Mouse (Mus musculus) hindbrain, embryonic 14.5 days (tissue): ENCODE measurements around the gene Gm3854. TPM values are rescaled to one million over a fixed set of nuclear protein-coding genes. Genes with fewer than 3 reads are reported as not detected.
"Not testable (repeated sequence)": the region's sequence is repeated elsewhere in the genome, so short reads cannot be mapped to it uniquely, and the experiment has no call there.

ENCODE experiments used
- ATAC-seq: fragments of 200-750 bp; cut with Nextera tagmentation; 2 replicates; pipeline ENCODE4 v1.8.0; 2017; ENCODE audit warnings: moderate number of reproducible peaks, mild to moderate bottlenecking, moderate TSS enrichment, moderate library complexity; ENCODE audit not compliant: low FRiP score
- DNase-seq: peaks from one replicate; pipeline ENCODE4 v3.0.0-alpha.2; 2015; ENCODE audit warnings: low spot score
- H3K27ac ChIP-seq: fragments of 300-500 bp; sonication (generic); 2 replicates; pipeline ENCODE4 v1.5.1; 2014; ENCODE audit warnings: mild to moderate bottlenecking, moderate library complexity
- H3K27me3 ChIP-seq: fragments of 300-500 bp; sonication (generic); 2 replicates; pipeline ENCODE4 v1.6.1; 2014; ENCODE audit warnings: mild to moderate bottlenecking, low read length, mixed read lengths; ENCODE audit not compliant: control insufficient read depth, insufficient read depth
- H3K36me3 ChIP-seq: fragments of 300-500 bp; sonication (generic); replicated peaks from 2 replicates; pipeline ENCODE4 v1.6.1; 2014; ENCODE audit not compliant: control insufficient read depth, insufficient read depth
- H3K4me1 ChIP-seq: fragments of 300-500 bp; sonication (generic); replicated peaks from 2 replicates; pipeline ENCODE4 v1.6.1; 2014; ENCODE audit warnings: antibody characterized with exemption, low read length, mixed read lengths; ENCODE audit not compliant: control insufficient read depth, insufficient read depth
- H3K4me2 ChIP-seq: fragments of 300-500 bp; sonication (generic); replicated peaks from 2 replicates; pipeline ENCODE4 v1.6.1; 2014; ENCODE audit warnings: mild to moderate bottlenecking, moderate library complexity
- H3K4me3 ChIP-seq: fragments of 300-500 bp; sonication (generic); replicated peaks from 2 replicates; pipeline ENCODE4 v1.5.1; 2014; ENCODE audit warnings: mild to moderate bottlenecking, low read length
- H3K9ac ChIP-seq: fragments of 300-500 bp; sonication (generic); 2 replicates; pipeline ENCODE4 v1.6.1; 2014
- H3K9me3 ChIP-seq: fragments of 300-500 bp; sonication (generic); 2 replicates; pipeline ENCODE4 v1.6.1; 2016; ENCODE audit warnings: low read length; ENCODE audit not compliant: control insufficient read depth
- WGBS: fragments of 180-500 bp; shearing (Covaris S2); extraction: QIAGEN DNeasy Blood & Tissue Kit; methylation state at CpG from one replicate; pipeline ENCODE4 v1.1.7; 2014; 5-methylcytosine and 5-hydroxymethylcytosine counted together
- polyA plus RNA-seq: library from polyadenylated mRNA; unstranded; fragments of >200 nt; fragmentation: Nextera tagmentation; extraction: Ambion mirVana; gene quantifications from 2 replicates; pipeline ENCODE4 v1.2.1, GENCODE M21; 2014

The Gm3854 gene
- polyA plus RNA-seq, 1 experiment from 2014 or later = 6.5 TPM

DNA sequence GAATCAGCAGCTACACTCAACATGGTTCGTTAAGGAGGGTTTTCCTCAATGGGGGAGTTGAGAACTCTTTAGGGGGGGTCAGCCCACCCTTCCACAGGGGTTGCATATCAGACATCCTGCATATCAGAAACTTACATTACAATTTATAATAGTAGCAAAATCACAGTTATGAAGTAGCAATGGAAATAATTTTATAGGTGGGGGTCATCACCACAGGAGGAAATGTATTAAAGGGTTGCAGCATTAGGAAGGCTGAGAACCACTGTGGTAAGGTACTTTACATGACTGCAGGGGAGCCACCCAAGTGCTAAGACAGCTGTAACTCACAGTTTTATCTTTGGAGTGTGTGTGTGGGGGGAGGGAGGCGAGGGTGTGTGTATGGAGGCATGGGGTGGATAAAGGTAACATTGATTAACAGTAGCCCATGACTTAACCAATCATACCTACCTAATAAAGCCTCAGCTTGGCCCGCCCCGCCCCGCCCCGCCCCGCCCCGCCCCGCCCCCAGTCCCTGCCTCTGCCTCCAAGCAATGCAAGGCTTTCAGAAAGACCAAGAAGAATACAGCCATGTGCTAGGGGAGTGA, 17.0 kb downstream of the Gm3854 start:
- no peak overlapping the region for H3K27ac ChIP-seq
- no peak overlapping the region for H3K4me2 ChIP-seq
- H3K27me3 ChIP-seq = no peaks in the 10 kb centered on the region
- no peaks in the 10 kb centered on the region for H3K36me3 ChIP-seq
- peaks cover 14% of the 10 kb centered on the region; the same call in 1 of the 2 replicates for H3K4me1 ChIP-seq
- H3K9ac ChIP-seq = no peak overlapping the region
- no peak overlapping the region for H3K4me3 ChIP-seq
- 21% methylated on average over 9 of the region's 9 CpGs for WGBS
- no peaks in the 10 kb centered on the region for H3K9me3 ChIP-seq
- DNase-seq (no peak), ATAC-seq (no peak)

DNA sequence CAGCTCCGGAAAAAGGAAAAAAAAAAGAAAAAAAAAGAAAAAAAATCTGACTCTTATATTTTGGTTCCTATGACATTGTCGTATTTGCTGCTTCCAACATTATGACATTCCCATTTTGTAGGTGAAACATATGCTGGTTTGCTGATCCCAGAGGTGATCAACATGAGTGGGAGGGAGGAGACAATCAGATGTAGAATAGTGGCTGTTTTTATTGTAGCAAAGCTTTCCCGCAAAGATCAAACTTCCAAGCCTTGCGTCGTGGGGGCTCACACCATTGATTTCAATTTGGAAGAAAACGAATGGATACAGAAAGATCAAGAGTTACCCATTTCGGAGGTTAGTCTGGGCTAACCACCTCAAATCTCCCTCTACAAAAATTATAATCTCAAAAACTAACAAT, 18.2 kb downstream of the Gm3854 start:
- H3K27me3 ChIP-seq = no peaks in the 10 kb centered on the region
- H3K27ac ChIP-seq = peak overlapping the region; percentile 96
- ATAC-seq (no peak), DNase-seq (no peak)
- H3K9ac ChIP-seq = peak overlapping the region; percentile 72
- H3K4me2 ChIP-seq = peak overlapping the region; percentile 65
- WGBS = 29% methylated on average over 7 of the region's 7 CpGs
- H3K36me3 ChIP-seq = no peaks in the 10 kb centered on the region
- peak overlapping the region; percentile 42 for H3K4me3 ChIP-seq
- peaks cover 14% of the 10 kb centered on the region; the same call in 1 of the 2 replicates for H3K4me1 ChIP-seq
- H3K9me3 ChIP-seq = no peaks in the 10 kb centered on the region

DNA sequence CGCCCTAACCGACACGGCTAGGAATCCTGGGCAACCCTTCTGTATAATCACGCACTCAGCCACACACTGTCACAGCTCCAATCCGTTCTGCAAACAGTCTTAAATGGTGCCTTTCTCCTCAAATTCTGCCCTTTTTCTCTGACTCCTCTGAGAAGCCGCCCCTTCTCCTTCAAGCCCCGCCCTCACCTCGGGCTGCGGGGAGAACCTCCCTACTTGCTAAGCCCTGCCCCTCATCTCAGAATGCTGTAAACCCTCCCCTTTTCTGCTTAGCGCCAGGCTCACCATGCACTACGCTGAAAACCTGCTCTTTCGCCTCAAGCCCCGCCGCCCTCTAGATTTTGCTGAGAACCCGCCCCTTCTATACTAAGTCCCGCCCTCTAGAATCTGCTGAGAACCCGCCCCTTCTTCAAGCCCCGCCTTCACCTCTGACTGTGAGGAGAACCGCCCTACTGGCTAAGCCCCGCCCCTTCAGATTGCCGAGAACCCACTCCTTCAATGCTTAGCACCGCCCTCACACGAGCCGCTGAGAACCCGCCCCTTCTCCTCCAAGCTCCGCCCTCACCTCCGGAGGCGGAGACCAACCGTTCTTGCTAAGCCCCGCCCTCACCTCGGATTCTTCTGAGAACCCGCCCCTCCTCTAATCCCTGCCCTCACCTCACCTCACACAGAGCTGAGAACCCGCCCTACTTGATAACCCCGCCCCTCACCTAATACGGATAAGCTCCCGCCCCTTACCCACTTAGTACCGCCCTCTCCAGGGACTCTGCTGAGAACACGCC, 18.9 kb downstream of the Gm3854 start:
- WGBS = under 1% methylated on average over 38 of the region's 38 CpGs
- no peaks in the 10 kb centered on the region for H3K9me3 ChIP-seq
- H3K36me3 ChIP-seq = no peaks in the 10 kb centered on the region
- H3K4me2 ChIP-seq = peak overlapping the region; percentile 65
- DNase-seq (peak; percentile 97), ATAC-seq (peak; percentile 93)
- H3K27ac ChIP-seq = peak overlapping the region; percentile 96
- H3K4me1 ChIP-seq = peaks cover 14% of the 10 kb centered on the region; the same call in 1 of the 2 replicates
- peak overlapping the region; percentile 72 for H3K9ac ChIP-seq
- H3K4me3 ChIP-seq = peak overlapping the region; percentile 42
- no peaks in the 10 kb centered on the region for H3K27me3 ChIP-seq

DNA sequence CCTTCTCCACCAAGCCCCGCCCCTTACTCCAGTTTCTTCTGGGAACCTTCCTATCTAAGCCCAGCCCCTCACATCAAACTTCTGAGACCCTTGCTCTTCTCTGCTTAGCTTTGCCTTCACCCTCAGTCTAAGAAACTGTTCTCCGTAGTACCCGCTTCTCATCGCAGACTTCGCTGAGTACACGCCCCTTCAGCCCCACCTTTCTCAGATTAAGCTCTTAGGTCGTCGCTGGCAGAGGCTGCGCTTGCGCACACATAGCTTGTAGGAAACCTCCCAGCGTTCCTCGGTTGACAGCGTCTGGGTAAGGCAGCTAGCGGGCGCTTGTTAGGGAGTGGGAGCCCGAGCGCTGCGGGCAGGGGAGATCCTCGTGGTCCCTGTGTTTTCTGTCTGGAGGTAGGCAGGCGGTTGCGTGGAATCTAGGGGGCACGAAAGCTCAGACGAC, 19.5 kb downstream of the Gm3854 start, which contains the start of gene Zfp78:
Gene Zfp78, plus strand, starts transcription at position 234 of the 442 bp plus-strand sequence.
- peak within 1 kb of the TSS; percentile 72 for H3K9ac ChIP-seq
- peak within 1 kb of the TSS; percentile 96 for H3K27ac ChIP-seq
- H3K4me1 ChIP-seq = peaks cover 14% of the 10 kb centered on the region; the same call in 1 of the 2 replicates
- no peaks in the 10 kb centered on the region for H3K36me3 ChIP-seq
- ATAC-seq = peak; percentile 85
- DNase-seq = peak; percentile 93
- peak within 1 kb of the TSS; percentile 65 for H3K4me2 ChIP-seq
- under 1% methylated on average over 23 of the region's 23 CpGs for WGBS
- no peaks in the 10 kb centered on the region for H3K27me3 ChIP-seq
- H3K9me3 ChIP-seq = no peaks in the 10 kb centered on the region
- peak within 1 kb of the TSS; percentile 42 for H3K4me3 ChIP-seq

DNA sequence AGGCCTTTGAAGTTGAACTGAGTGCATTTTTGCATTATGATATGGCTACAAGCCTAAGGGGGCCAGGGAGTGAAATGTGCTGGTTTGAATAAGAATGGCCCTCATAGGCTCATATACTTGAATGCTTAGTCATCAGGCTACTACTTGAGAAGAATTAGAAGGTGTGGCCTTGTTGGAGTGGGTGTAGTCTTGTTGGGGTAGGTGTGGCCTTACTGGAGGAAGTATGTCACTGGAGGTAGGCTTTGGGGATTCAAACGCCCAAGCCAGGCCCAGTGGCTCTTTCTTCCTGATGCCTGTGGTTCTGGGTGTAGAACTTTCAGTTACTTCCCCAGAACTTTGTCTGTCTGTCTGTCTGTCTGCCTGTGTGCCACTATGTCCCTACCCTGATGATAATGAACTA, 21.2 kb downstream of the Gm3854 start:
- no peak overlapping the region for H3K4me3 ChIP-seq
- H3K27ac ChIP-seq = no peak overlapping the region
- peaks cover 14% of the 10 kb centered on the region; the same call in 1 of the 2 replicates for H3K4me1 ChIP-seq
- no peak for ATAC-seq
- H3K4me2 ChIP-seq = peak overlapping the region; percentile 65; the same call in 1 of the 2 replicates
- H3K36me3 ChIP-seq = no peaks in the 10 kb centered on the region
- H3K9ac ChIP-seq = no peak overlapping the region
- no peaks in the 10 kb centered on the region for H3K9me3 ChIP-seq
- 67% methylated on average over 1 of the region's 1 CpGs for WGBS
- H3K27me3 ChIP-seq = no peaks in the 10 kb centered on the region
- no peak for DNase-seq

DNA sequence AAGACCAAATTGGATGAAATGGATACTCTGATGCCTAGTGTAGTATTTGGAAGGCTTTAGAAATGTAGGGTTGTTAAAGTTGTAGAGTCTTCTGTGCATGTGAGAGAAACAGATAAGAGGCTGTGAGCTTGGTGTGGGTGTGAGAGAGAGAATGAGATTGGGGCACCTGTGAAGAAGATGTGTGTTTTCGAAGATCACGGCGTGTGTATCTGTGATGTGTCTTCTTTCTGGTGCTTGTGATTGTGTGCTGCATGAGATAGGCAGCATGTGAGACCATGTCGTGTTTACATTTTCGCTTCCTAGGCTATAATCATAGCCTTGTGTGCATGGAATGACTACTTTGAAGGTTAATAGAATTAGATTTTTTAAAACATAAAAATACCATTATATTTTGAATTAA, 23.6 kb downstream of the Gm3854 start:
- ATAC-seq = no peak
- WGBS = 91% methylated on average over 5 of the region's 5 CpGs
- no peak overlapping the region for H3K9ac ChIP-seq
- H3K4me1 ChIP-seq = peaks cover 9% of the 10 kb centered on the region; the same call in 1 of the 2 replicates
- no peak overlapping the region for H3K27ac ChIP-seq
- H3K4me3 ChIP-seq = no peak overlapping the region
- H3K27me3 ChIP-seq = no peaks in the 10 kb centered on the region
- H3K9me3 ChIP-seq = no peaks in the 10 kb centered on the region
- H3K4me2 ChIP-seq = no peak overlapping the region
- no peak for DNase-seq
- H3K36me3 ChIP-seq = no peaks in the 10 kb centered on the region

DNA sequence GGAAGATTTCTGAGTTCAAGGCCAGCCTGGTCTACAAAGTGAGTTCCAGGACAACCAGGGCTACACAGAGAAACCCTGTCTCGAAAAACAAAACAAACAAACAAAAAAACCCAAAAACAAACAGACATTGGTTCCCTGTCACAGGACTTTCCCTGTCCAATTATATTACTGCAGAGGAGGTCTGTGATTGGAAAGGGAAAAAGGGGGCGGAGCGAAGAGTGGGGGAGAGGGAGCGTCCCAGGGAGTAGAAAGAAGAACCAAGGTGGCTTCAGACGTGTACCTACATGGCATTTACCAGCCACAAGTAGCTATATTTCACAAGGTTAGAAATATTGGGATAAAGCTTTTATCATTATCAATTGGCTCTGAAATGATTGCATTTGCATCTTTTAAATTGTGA, 24.6 kb downstream of the Gm3854 start:
- H3K4me2 ChIP-seq, H3K9ac ChIP-seq, ATAC-seq, H3K4me3 ChIP-seq, H3K36me3 ChIP-seq, H3K4me1 ChIP-seq, DNase-seq, H3K27me3 ChIP-seq, H3K27ac ChIP-seq, H3K9me3 ChIP-seq: not testable (repeated sequence)
- 90% methylated on average over 5 of the region's 5 CpGs for WGBS

DNA sequence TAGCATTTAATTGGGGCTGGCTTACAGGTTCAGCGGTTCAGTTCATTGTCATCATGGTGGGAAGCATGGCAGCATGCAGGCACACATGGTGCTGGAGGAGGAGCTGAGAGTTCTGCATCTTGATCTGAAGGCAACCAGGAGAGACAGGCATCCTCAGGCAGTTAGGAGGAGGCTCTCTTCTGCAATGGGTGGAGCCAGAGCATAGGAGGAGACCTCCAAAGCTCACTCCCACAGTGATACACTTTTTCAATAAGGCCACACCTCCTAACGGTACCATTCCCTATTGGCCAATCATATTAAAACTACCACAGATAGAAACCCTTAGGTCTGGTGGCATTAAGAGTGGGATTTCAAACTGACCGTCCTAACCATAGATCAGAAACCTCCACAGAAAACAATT, 25.9 kb downstream of the Gm3854 start:
- Histone ChIP-seq H3K9ac (no peak overlapping the region), H3K4me2 (no peak overlapping the region), H3K27me3 (no peaks in the 10 kb centered on the region), H3K4me1 (peaks cover 3% of the 10 kb centered on the region; the same call in 1 of the 2 replicates), H3K4me3 (no peak overlapping the region), H3K36me3 (peaks cover 5% of the 10 kb centered on the region; the same call in 1 of the 2 replicates), H3K9me3 (no peaks in the 10 kb centered on the region), H3K27ac (no peak overlapping the region)
- 85% methylated on average over 3 of the region's 3 CpGs for WGBS
- no peak for DNase-seq
- ATAC-seq = no peak

DNA sequence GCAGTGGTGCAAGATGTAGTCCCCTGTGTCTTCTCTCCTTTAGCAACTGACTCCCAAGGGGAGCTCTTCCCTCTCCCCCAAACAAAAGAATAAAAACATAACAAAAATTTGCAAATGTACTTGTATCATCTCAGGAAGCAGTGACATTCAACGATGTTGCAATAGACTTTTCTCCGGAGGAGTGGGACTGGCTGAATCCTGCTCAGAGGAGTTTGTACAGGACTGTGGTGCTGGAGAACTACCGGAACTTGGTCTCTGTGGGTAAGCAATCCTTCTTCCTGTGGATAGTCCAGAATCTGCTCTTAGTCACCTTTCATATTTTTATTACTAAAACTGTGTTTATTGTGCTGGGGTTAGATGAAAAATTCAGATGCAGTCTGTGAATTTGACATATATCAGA, 29.4 kb downstream of the Gm3854 start:
- DNase-seq (no peak), ATAC-seq (no peak)
- Histone ChIP-seq H3K27me3 (no peaks in the 10 kb centered on the region), H3K9ac (no peak overlapping the region), H3K4me3 (no peak overlapping the region), H3K36me3 (peaks cover 13% of the 10 kb centered on the region; the same call in 1 of the 2 replicates), H3K4me1 (no peaks in the 10 kb centered on the region), H3K4me2 (no peak overlapping the region), H3K27ac (no peak overlapping the region), H3K9me3 (no peaks in the 10 kb centered on the region)
- WGBS = 90% methylated on average over 3 of the region's 3 CpGs
